Mouse (Mus musculus): ENCODE results near the gene Zdhhc18. TPM values are rescaled to one million over a fixed set of nuclear protein-coding genes. Genes with fewer than 3 reads are reported as not detected.

Gene Zdhhc18
- polyA plus RNA-seq, 1 experiment from 2014 or later = 3.1 TPM

- ATAC-seq (replicated peaks; ENCODE audit: low FRiP score) (peak; percentile 84), DNase-seq (ENCODE audit: low spot score) (no peak)
- WGBS = 61% methylated on average over 7 of the region's 7 CpGs
- Histone ChIP-seq H3K4me2 (no peak overlapping the region), H3K4me3 (ENCODE audit: low read depth, low read length) (no peak overlapping the region), H3K36me3 (ENCODE audit: control insufficient read depth, insufficient read depth, low read length) (peaks cover 4% of the 10 kb centered on the region; the same call in 1 of the 2 replicates), H3K4me1 (replicated peaks; ENCODE audit: control insufficient read depth, insufficient read depth, low read length) (peaks cover 20% of the 10 kb centered on the region), H3K27ac (ENCODE audit: low read depth, low read length) (no peak overlapping the region; the same call in 1 of the 2 replicates), H3K27me3 (replicated peaks; ENCODE audit: control insufficient read depth, insufficient read depth, low read length) (no peaks in the 10 kb centered on the region), H3K9me3 (ENCODE audit: control insufficient read depth, low read length) (no peaks in the 10 kb centered on the region), H3K9ac (ENCODE audit: low read depth, low read length) (no peak overlapping the region)
Observed at GRCm38 (mm10) chr4:133624830-133625229, 25.1 kb downstream of the Zdhhc18 start.

- 71% methylated on average over 10 of the region's 11 CpGs for WGBS
- no peak overlapping the region for H3K4me3 ChIP-seq (ENCODE audit: low read depth, low read length)
- peaks cover 20% of the 10 kb centered on the region for H3K4me1 ChIP-seq (replicated peaks; ENCODE audit: control insufficient read depth, insufficient read depth, low read length)
- no peak overlapping the region for H3K4me2 ChIP-seq
- DNase-seq (ENCODE audit: low spot score) = no peak
- H3K27me3 ChIP-seq (replicated peaks; ENCODE audit: control insufficient read depth, insufficient read depth, low read length) = no peaks in the 10 kb centered on the region
- H3K27ac ChIP-seq (ENCODE audit: low read depth, low read length) = no peak overlapping the region
- H3K9me3 ChIP-seq (ENCODE audit: control insufficient read depth, low read length) = no peaks in the 10 kb centered on the region
- H3K9ac ChIP-seq (ENCODE audit: low read depth, low read length) = no peak overlapping the region
- ATAC-seq (replicated peaks; ENCODE audit: low FRiP score) = no peak
- peaks cover 4% of the 10 kb centered on the region; the same call in 1 of the 2 replicates for H3K36me3 ChIP-seq (ENCODE audit: control insufficient read depth, insufficient read depth, low read length)
Observed at GRCm38 (mm10) chr4:133622161-133622695, 27.7 kb downstream of the Zdhhc18 start.

DNA sequence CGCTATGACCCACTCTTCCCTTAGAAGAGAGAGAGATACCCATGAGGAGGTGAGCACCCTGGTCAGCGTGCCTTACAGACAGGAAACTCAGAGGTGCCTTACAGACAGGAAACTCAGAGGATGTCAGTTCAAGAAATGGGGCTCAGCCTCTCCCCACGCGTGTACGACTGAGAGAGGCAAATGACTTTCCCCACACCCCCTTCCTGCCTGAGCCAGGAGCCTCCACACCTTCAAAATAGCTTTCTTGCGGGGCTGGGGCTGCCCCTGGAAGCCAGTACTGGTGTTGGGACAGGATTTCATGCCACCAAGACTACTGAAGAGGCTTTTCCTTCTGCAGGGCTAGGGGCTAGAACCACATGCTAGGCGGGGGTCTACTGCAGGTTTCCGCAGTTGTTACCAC lies 29.3 kb downstream of the Zdhhc18 start:
- no peaks in the 10 kb centered on the region for H3K36me3 ChIP-seq (ENCODE audit: control insufficient read depth, insufficient read depth, low read length)
- H3K4me2 ChIP-seq = no peak overlapping the region
- no peak overlapping the region for H3K27ac ChIP-seq (ENCODE audit: low read depth, low read length)
- no peaks in the 10 kb centered on the region for H3K27me3 ChIP-seq (replicated peaks; ENCODE audit: control insufficient read depth, insufficient read depth, low read length)
- 77% methylated on average over 8 of the region's 8 CpGs for WGBS
- H3K4me1 ChIP-seq (replicated peaks; ENCODE audit: control insufficient read depth, insufficient read depth, low read length) = peaks cover 15% of the 10 kb centered on the region
- H3K9ac ChIP-seq (ENCODE audit: low read depth, low read length) = no peak overlapping the region
- DNase-seq (ENCODE audit: low spot score) (no peak), ATAC-seq (replicated peaks; ENCODE audit: low FRiP score) (no peak)
- H3K4me3 ChIP-seq (ENCODE audit: low read depth, low read length) = no peak overlapping the region
- no peaks in the 10 kb centered on the region for H3K9me3 ChIP-seq (ENCODE audit: control insufficient read depth, low read length)

DNA sequence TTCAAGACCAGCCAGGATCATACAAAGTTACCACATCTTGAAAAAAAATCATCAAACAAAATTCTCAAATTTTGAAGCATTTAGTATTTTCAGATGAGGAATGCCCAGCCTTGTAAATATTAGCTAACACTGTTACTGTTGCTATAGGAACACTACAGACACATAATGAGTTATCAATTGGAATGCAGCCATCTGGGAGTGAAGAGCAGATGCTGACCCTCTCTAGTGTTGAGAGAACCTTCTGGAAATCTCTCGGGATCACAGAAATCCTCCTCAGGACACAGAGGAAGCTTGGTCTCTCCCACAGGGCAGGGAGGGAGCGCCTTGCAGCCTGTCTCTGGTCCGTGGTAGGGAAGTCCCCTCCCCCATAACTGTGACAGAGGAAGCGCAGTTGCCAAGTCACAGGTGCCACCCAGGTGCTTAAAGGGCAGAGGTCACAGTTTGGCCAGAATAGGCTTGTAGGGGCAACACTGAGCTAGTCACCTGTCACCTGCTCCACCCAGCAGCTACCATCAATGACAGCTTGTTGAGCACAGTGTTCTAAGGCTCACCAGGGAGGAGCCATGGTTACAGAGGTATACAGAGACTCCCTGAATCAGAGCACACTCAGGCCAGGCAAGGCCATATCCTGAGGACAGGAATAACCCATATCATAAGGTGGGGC lies 30.3 kb downstream of the Zdhhc18 start:
- Histone ChIP-seq H3K27ac (ENCODE audit: low read depth, low read length) (no peak overlapping the region), H3K36me3 (ENCODE audit: control insufficient read depth, insufficient read depth, low read length) (0 out of 2 replicates have a peak, but pooled peaks cover 2% of the 10 kb centered on the region), H3K9ac (ENCODE audit: low read depth, low read length) (no peak overlapping the region), H3K4me1 (replicated peaks; ENCODE audit: control insufficient read depth, insufficient read depth, low read length) (peaks cover 7% of the 10 kb centered on the region; the same call in 1 of the 2 replicates), H3K9me3 (ENCODE audit: control insufficient read depth, low read length) (no peaks in the 10 kb centered on the region), H3K4me3 (ENCODE audit: low read depth, low read length) (no peak overlapping the region), H3K27me3 (replicated peaks; ENCODE audit: control insufficient read depth, insufficient read depth, low read length) (no peaks in the 10 kb centered on the region), H3K4me2 (no peak overlapping the region)
- 62% methylated on average over 4 of the region's 4 CpGs for WGBS
- ATAC-seq (replicated peaks; ENCODE audit: low FRiP score) (no peak), DNase-seq (ENCODE audit: low spot score) (no peak)

DNA sequence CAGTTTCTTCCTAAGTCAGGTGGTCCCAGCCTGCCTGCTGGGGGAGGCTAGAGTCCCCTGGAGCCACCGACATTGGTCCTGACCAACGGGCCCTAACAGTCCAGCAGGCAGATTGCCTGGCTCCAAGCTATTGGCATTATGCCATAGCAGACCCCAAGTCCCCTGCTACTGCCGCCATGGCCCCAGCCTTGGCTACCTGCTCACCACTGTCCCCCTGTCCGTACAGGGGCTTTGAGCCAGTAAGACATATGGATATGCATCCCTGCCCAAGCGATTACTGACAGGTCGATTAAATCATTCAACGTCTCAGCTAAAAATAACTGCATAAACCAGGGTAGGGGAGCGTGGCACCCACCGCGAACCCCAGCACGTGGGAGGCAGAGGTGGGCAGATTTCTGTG lies 32.0 kb downstream of the Zdhhc18 start:
- Histone ChIP-seq H3K9ac (ENCODE audit: low read depth, low read length) (no peak overlapping the region), H3K4me2 (no peak overlapping the region), H3K27ac (ENCODE audit: low read depth, low read length) (no peak overlapping the region; the same call in 1 of the 2 replicates), H3K4me1 (replicated peaks; ENCODE audit: control insufficient read depth, insufficient read depth, low read length) (0 out of 2 replicates have a peak, but pooled peaks cover 3% of the 10 kb centered on the region), H3K27me3 (replicated peaks; ENCODE audit: control insufficient read depth, insufficient read depth, low read length) (no peaks in the 10 kb centered on the region), H3K4me3 (ENCODE audit: low read depth, low read length) (no peak overlapping the region), H3K9me3 (ENCODE audit: control insufficient read depth, low read length) (no peaks in the 10 kb centered on the region), H3K36me3 (ENCODE audit: control insufficient read depth, insufficient read depth, low read length) (peaks cover 6% of the 10 kb centered on the region)
- ATAC-seq (replicated peaks; ENCODE audit: low FRiP score) (no peak), DNase-seq (ENCODE audit: low spot score) (no peak)
- WGBS = 91% methylated on average over 11 of the region's 11 CpGs

DNA sequence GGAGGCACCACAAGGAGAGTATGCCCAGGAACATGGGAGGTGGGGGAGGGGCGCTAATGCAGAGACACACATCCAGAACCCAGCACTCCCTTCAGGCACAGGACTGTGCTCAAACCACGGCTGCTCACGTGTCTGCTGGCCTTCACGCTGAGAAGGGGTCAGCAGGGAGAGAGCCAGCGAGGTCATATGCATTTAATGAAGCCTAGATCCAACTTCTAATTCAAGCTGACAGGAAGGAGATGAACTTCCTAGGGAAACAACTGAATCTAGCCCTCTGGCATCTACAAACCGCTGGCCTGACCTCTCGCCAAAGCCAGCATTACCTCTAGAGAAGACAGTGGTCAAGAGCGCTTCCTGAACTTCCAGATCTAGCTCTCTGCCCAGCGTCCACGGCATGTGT lies 34.5 kb downstream of the Zdhhc18 start:
- no peak overlapping the region for H3K9ac ChIP-seq (ENCODE audit: low read depth, low read length)
- 0 out of 2 replicates have a peak, but pooled peaks cover 3% of the 10 kb centered on the region for H3K9me3 ChIP-seq (ENCODE audit: control insufficient read depth, low read length)
- H3K27ac ChIP-seq (ENCODE audit: low read depth, low read length) = no peak overlapping the region
- H3K4me1 ChIP-seq (replicated peaks; ENCODE audit: control insufficient read depth, insufficient read depth, low read length) = no peaks in the 10 kb centered on the region
- no peaks in the 10 kb centered on the region for H3K27me3 ChIP-seq (replicated peaks; ENCODE audit: control insufficient read depth, insufficient read depth, low read length)
- H3K36me3 ChIP-seq (ENCODE audit: control insufficient read depth, insufficient read depth, low read length) = peaks cover 17% of the 10 kb centered on the region
- WGBS = 62% methylated on average over 10 of the region's 10 CpGs
- H3K4me2 ChIP-seq = no peak overlapping the region
- H3K4me3 ChIP-seq (ENCODE audit: low read depth, low read length) = no peak overlapping the region
- DNase-seq (ENCODE audit: low spot score) (no peak), ATAC-seq (replicated peaks; ENCODE audit: low FRiP score) (no peak)

DNA sequence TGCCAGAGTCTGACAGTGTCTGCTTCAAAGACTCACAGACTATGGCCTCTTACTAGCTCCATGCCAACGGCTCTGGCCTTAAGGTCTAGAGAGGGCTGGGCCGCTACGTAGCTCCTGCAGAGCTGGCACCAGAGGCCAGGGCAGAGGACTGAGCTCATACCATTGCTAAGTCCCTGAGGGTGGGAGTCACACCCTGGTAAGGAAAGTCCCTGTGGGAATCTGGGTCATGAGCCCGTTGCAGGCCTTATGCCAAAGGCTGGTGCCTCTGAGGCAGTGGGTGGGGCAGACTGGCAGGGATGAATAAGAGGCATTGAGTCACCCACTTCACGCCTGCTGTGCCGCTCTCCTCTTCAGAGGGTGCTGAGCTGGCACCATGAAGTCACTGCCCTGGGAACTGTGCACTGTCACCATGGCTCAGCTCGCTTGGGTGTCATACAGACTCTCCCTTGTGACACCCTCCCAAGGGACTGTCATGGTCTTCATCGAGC lies 35.6 kb downstream of the Zdhhc18 start:
- 90% methylated on average over 8 of the region's 8 CpGs for WGBS
- no peak overlapping the region for H3K9ac ChIP-seq (ENCODE audit: low read depth, low read length)
- H3K36me3 ChIP-seq (ENCODE audit: control insufficient read depth, insufficient read depth, low read length) = peaks cover 17% of the 10 kb centered on the region
- 0 out of 2 replicates have a peak, but pooled peaks cover 3% of the 10 kb centered on the region for H3K9me3 ChIP-seq (ENCODE audit: control insufficient read depth, low read length)
- no peak overlapping the region for H3K27ac ChIP-seq (ENCODE audit: low read depth, low read length)
- ATAC-seq (replicated peaks; ENCODE audit: low FRiP score) (no peak), DNase-seq (ENCODE audit: low spot score) (no peak)
- no peak overlapping the region for H3K4me2 ChIP-seq
- no peaks in the 10 kb centered on the region for H3K27me3 ChIP-seq (replicated peaks; ENCODE audit: control insufficient read depth, insufficient read depth, low read length)
- H3K4me3 ChIP-seq (ENCODE audit: low read depth, low read length) = no peak overlapping the region
- no peaks in the 10 kb centered on the region for H3K4me1 ChIP-seq (replicated peaks; ENCODE audit: control insufficient read depth, insufficient read depth, low read length)

GRCm38 (mm10) chr4:133613867-133614266 lies 36.1 kb downstream of the Zdhhc18 start:
- H3K36me3 ChIP-seq (ENCODE audit: control insufficient read depth, insufficient read depth, low read length) = peaks cover 17% of the 10 kb centered on the region
- H3K4me3 ChIP-seq (ENCODE audit: low read depth, low read length) = no peak overlapping the region
- H3K27ac ChIP-seq (ENCODE audit: low read depth, low read length) = no peak overlapping the region
- WGBS = 84% methylated on average over 4 of the region's 4 CpGs
- no peaks in the 10 kb centered on the region for H3K4me1 ChIP-seq (replicated peaks; ENCODE audit: control insufficient read depth, insufficient read depth, low read length)
- no peaks in the 10 kb centered on the region for H3K27me3 ChIP-seq (replicated peaks; ENCODE audit: control insufficient read depth, insufficient read depth, low read length)
- H3K4me2 ChIP-seq = no peak overlapping the region
- no peak for DNase-seq (ENCODE audit: low spot score)
- 0 out of 2 replicates have a peak, but pooled peaks cover 3% of the 10 kb centered on the region for H3K9me3 ChIP-seq (ENCODE audit: control insufficient read depth, low read length)
- no peak overlapping the region for H3K9ac ChIP-seq (ENCODE audit: low read depth, low read length)
- no peak for ATAC-seq (replicated peaks; ENCODE audit: low FRiP score)

GRCm38 (mm10) chr4:133613026-133613425 lies 36.9 kb downstream of the Zdhhc18 start:
- Histone ChIP-seq H3K27ac (ENCODE audit: low read depth, low read length) (no peak overlapping the region), H3K9ac (ENCODE audit: low read depth, low read length) (no peak overlapping the region), H3K27me3 (replicated peaks; ENCODE audit: control insufficient read depth, insufficient read depth, low read length) (no peaks in the 10 kb centered on the region), H3K4me2 (no peak overlapping the region), H3K4me1 (replicated peaks; ENCODE audit: control insufficient read depth, insufficient read depth, low read length) (no peaks in the 10 kb centered on the region), H3K36me3 (ENCODE audit: control insufficient read depth, insufficient read depth, low read length) (peaks cover 17% of the 10 kb centered on the region), H3K9me3 (ENCODE audit: control insufficient read depth, low read length) (0 out of 2 replicates have a peak, but pooled peaks cover 3% of the 10 kb centered on the region), H3K4me3 (ENCODE audit: low read depth, low read length) (no peak overlapping the region)
- ATAC-seq (replicated peaks; ENCODE audit: low FRiP score) = no peak
- no peak for DNase-seq (ENCODE audit: low spot score)
- 91% methylated on average over 8 of the region's 8 CpGs for WGBS

Measured in liver, embryonic 11.5 days (tissue).